Mouse (Mus musculus) hindbrain, postnatal 0 days (tissue): Measurements from ENCODE around the gene Cxcl9. TPM values are rescaled to one million over a fixed set of nuclear protein-coding genes. Genes with fewer than 3 reads are reported as not detected.
A peak's percentile ranks its signal among the peaks of the same experiment; 100 is the strongest.

Experiments used
- ATAC-seq: fragments of 200-750 bp; cut with Nextera tagmentation; 2 replicates; pipeline ENCODE4 v1.8.0; 2017; ENCODE audit warnings: mild to moderate bottlenecking, moderate TSS enrichment, moderate library complexity
- DNase-seq: peaks from one replicate; pipeline ENCODE4 v3.0.0-alpha.2; 2015; ENCODE audit warnings: low spot score
- H3K27ac ChIP-seq: fragments of 300-500 bp; sonication (generic); 2 replicates; pipeline ENCODE4 v1.5.1; 2014; ENCODE audit warnings: mild to moderate bottlenecking
- H3K27me3 ChIP-seq: fragments of 300-500 bp; sonication (generic); 2 replicates; pipeline ENCODE4 v1.6.1; 2014; ENCODE audit warnings: low read length, mixed read lengths; ENCODE audit not compliant: insufficient read depth
- H3K36me3 ChIP-seq: fragments of 300-500 bp; sonication (generic); 2 replicates; pipeline ENCODE4 v1.6.1; 2014; ENCODE audit warnings: low read length, mixed read lengths; ENCODE audit not compliant: insufficient read depth
- H3K4me1 ChIP-seq: fragments of 300-500 bp; sonication (generic); 2 replicates; pipeline ENCODE4 v1.6.1; 2014; ENCODE audit warnings: antibody characterized with exemption, low read length, mixed read lengths; ENCODE audit not compliant: insufficient read depth
- H3K4me2 ChIP-seq: fragments of 300-500 bp; sonication (generic); 2 replicates; pipeline ENCODE4 v1.6.1; 2014; ENCODE audit warnings: low read depth, mild to moderate bottlenecking, low read length, moderate library complexity, mixed read lengths
- H3K4me3 ChIP-seq: fragments of 300-500 bp; sonication (generic); 2 replicates; pipeline ENCODE4 v1.5.1; 2014; ENCODE audit warnings: low read length
- H3K9ac ChIP-seq: fragments of 300-500 bp; sonication (generic); replicated peaks from 2 replicates; pipeline ENCODE4 v1.6.1; 2014; ENCODE audit warnings: mild to moderate bottlenecking, low read length, moderate library complexity, mixed read lengths
- H3K9me3 ChIP-seq: fragments of 300-500 bp; sonication (generic); 2 replicates; pipeline ENCODE4 v1.6.1; 2016; ENCODE audit warnings: low read length, mixed read lengths
- CTCF ChIP-seq: IDR thresholded peaks from 2 replicates; pipeline ENCODE4 v1.5.1; 2016; ENCODE audit warnings: antibody characterized with exemption, control low read depth, low read depth
- WGBS: fragments of 180-500 bp; shearing (Covaris S2); extraction: QIAGEN DNeasy Blood & Tissue Kit; methylation state at CpG from one replicate; pipeline ENCODE4 v1.1.7; 2014; 5-methylcytosine and 5-hydroxymethylcytosine counted together
- polyA plus RNA-seq: library from polyadenylated mRNA; unstranded; fragments of >200 nt; fragmentation: Nextera tagmentation; extraction: Ambion mirVana; gene quantifications from 2 replicates; pipeline ENCODE4 v1.2.1, GENCODE M21; 2015
- total RNA-seq: library from RNA; depleted of rRNA; stranded (reverse); fragments of >200 nt; gene quantifications from 2 replicates; pipeline ENCODE4 v1.2.3, GENCODE M21; 2014

The Cxcl9 gene
- total and polyA plus RNA-seq, 2 experiments from 2014 or later = not detected

GRCm38 (mm10) chr5:92340606-92341005 lies 12.7 kb upstream of the Cxcl9 start:
- Histone ChIP-seq H3K4me3 (no peak overlapping the region), H3K4me2 (no peak overlapping the region), H3K36me3 (no peaks in the 10 kb centered on the region), H3K27ac (no peak overlapping the region), H3K9ac (no peak overlapping the region), H3K4me1 (no peaks in the 10 kb centered on the region), H3K9me3 (no peaks in the 10 kb centered on the region), H3K27me3 (no peaks in the 10 kb centered on the region)
- no peak for DNase-seq
- no peak for TF ChIP-seq CTCF
- 74% methylated on average over 4 of the region's 4 CpGs for WGBS
- no peak for ATAC-seq

- Histone ChIP-seq H3K9me3 (no peaks in the 10 kb centered on the region), H3K4me3 (no peak overlapping the region), H3K27ac (no peak overlapping the region), H3K4me1 (no peaks in the 10 kb centered on the region), H3K9ac (no peak overlapping the region), H3K4me2 (no peak overlapping the region), H3K36me3 (no peaks in the 10 kb centered on the region), H3K27me3 (no peaks in the 10 kb centered on the region)
- DNase-seq (no peak), ATAC-seq (no peak)
- no peak for TF ChIP-seq CTCF
- WGBS = 83% methylated on average over 3 of the region's 3 CpGs
These were observed 8.9 kb upstream of the Cxcl9 start for GRCm38 (mm10) chr5:92336743-92337142.

- H3K9ac ChIP-seq = no peak overlapping the region
- ATAC-seq (no peak), DNase-seq (peak; percentile 26)
- 52% methylated on average over 9 of the region's 9 CpGs for WGBS
- H3K27ac ChIP-seq = peak overlapping the region; percentile 51
- H3K9me3 ChIP-seq = no peaks in the 10 kb centered on the region
- TF ChIP-seq CTCF = no peak
- H3K4me1 ChIP-seq = no peaks in the 10 kb centered on the region
- H3K4me2 ChIP-seq = peak overlapping the region; percentile 43
- H3K27me3 ChIP-seq = no peaks in the 10 kb centered on the region
- no peaks in the 10 kb centered on the region for H3K36me3 ChIP-seq
- no peak overlapping the region for H3K4me3 ChIP-seq
These were observed 4.5 kb upstream of the Cxcl9 start for GRCm38 (mm10) chr5:92332359-92332840.

GRCm38 (mm10) chr5:92331635-92332338 lies 3.9 kb upstream of the Cxcl9 start, which contains the start of gene Art3:
Art3 (plus strand) TSS chr5:92331827.
- no peak for DNase-seq
- Histone ChIP-seq H3K9ac (no peak within 1 kb of the TSS), H3K4me1 (no peaks in the 10 kb centered on the region), H3K27ac (peak within 1 kb of the TSS; percentile 51), H3K36me3 (no peaks in the 10 kb centered on the region), H3K4me3 (no peak within 1 kb of the TSS), H3K9me3 (no peaks in the 10 kb centered on the region), H3K27me3 (no peaks in the 10 kb centered on the region), H3K4me2 (peak within 1 kb of the TSS; percentile 43)
- TF ChIP-seq CTCF = no peak
- WGBS = 93% methylated on average over 17 of the region's 17 CpGs
- no peak for ATAC-seq

GRCm38 (mm10) chr5:92331122-92331521 lies 3.2 kb upstream of the Cxcl9 start:
- Histone ChIP-seq H3K4me3 (no peak overlapping the region), H3K9me3 (no peaks in the 10 kb centered on the region), H3K4me1 (no peaks in the 10 kb centered on the region), H3K27ac (no peak overlapping the region), H3K36me3 (no peaks in the 10 kb centered on the region), H3K9ac (no peak overlapping the region), H3K4me2 (no peak overlapping the region), H3K27me3 (no peaks in the 10 kb centered on the region)
- ATAC-seq (no peak), DNase-seq (no peak)
- no peak for TF ChIP-seq CTCF
- 91% methylated on average over 12 of the region's 12 CpGs for WGBS

- no peak overlapping the region for H3K9ac ChIP-seq
- H3K4me2 ChIP-seq = no peak overlapping the region
- no peak overlapping the region for H3K27ac ChIP-seq
- no peak overlapping the region for H3K4me3 ChIP-seq
- no peaks in the 10 kb centered on the region for H3K36me3 ChIP-seq
- WGBS = 82% methylated on average over 6 of the region's 6 CpGs
- no peaks in the 10 kb centered on the region for H3K27me3 ChIP-seq
- H3K4me1 ChIP-seq = no peaks in the 10 kb centered on the region
- TF ChIP-seq CTCF = no peak
- no peak for DNase-seq
- no peak for ATAC-seq
- no peaks in the 10 kb centered on the region for H3K9me3 ChIP-seq
These were observed 512 bp downstream of the Cxcl9 start for GRCm38 (mm10) chr5:92327367-92327766.

GRCm38 (mm10) chr5:92323264-92323663 lies 4.6 kb downstream of the Cxcl9 start:
- Histone ChIP-seq H3K27me3 (no peaks in the 10 kb centered on the region), H3K36me3 (no peaks in the 10 kb centered on the region), H3K4me1 (no peaks in the 10 kb centered on the region), H3K4me3 (no peak overlapping the region), H3K9ac (no peak overlapping the region), H3K4me2 (no peak overlapping the region), H3K9me3 (no peaks in the 10 kb centered on the region), H3K27ac (no peak overlapping the region)
- no peak for ATAC-seq
- WGBS = 71% methylated on average over 5 of the region's 5 CpGs
- no peak for TF ChIP-seq CTCF
- peak; percentile 4 for DNase-seq
